Mouse (Mus musculus): ENCODE data around the gene Cutc. TPM values are rescaled to one million over a fixed set of nuclear protein-coding genes. Genes with fewer than 3 reads are reported as not detected.

Gene Cutc
- polyA plus RNA-seq, 1 experiment from 2014 or later = 24.8 TPM

- H3K9ac ChIP-seq = no peak overlapping the region
- H3K36me3 ChIP-seq = no peaks in the 10 kb centered on the region
- no peaks in the 10 kb centered on the region for H3K27me3 ChIP-seq (replicated peaks)
- H3K4me3 ChIP-seq (replicated peaks) = no peak overlapping the region
- H3K4me2 ChIP-seq (replicated peaks) = no peak overlapping the region
- WGBS = 24% methylated on average over 6 of the region's 6 CpGs
- no peaks in the 10 kb centered on the region for H3K9me3 ChIP-seq
- no peak for ATAC-seq
- H3K4me1 ChIP-seq (replicated peaks) = no peaks in the 10 kb centered on the region
- H3K27ac ChIP-seq = no peak overlapping the region
These were observed 7.7 kb downstream of the Cutc start for GRCm38 (mm10) chr19:43760504-43760903.

GRCm38 (mm10) chr19:43761543-43762256 is 8.9 kb downstream of the Cutc start:
- H3K9ac ChIP-seq = no peak overlapping the region
- peak; percentile 79 for ATAC-seq

GRCm38 (mm10) chr19:43762410-43762809 is 9.6 kb downstream of the Cutc start:
- Histone ChIP-seq H3K36me3 (no peaks in the 10 kb centered on the region), H3K4me1 (replicated peaks) (no peaks in the 10 kb centered on the region), H3K9ac (no peak overlapping the region), H3K9me3 (no peaks in the 10 kb centered on the region), H3K27ac (no peak overlapping the region), H3K4me3 (replicated peaks) (no peak overlapping the region), H3K4me2 (replicated peaks) (no peak overlapping the region), H3K27me3 (replicated peaks) (no peaks in the 10 kb centered on the region)
- WGBS = 81% methylated on average over 2 of the region's 2 CpGs
- ATAC-seq = no peak

More at GRCm38 (mm10) chr19:43761543-43762256, 8.9 kb downstream of the Cutc start:
- no peak overlapping the region for H3K4me3 ChIP-seq (replicated peaks)
- no peaks in the 10 kb centered on the region for H3K27me3 ChIP-seq (replicated peaks)
- H3K27ac ChIP-seq = 0 out of 2 replicates have a peak overlapping the region, but pooled peaks have one; percentile 14
- no peak overlapping the region for H3K4me2 ChIP-seq (replicated peaks)
- H3K4me1 ChIP-seq (replicated peaks) = no peaks in the 10 kb centered on the region
- no peaks in the 10 kb centered on the region for H3K36me3 ChIP-seq
- no peaks in the 10 kb centered on the region for H3K9me3 ChIP-seq

- no peaks in the 10 kb centered on the region for H3K36me3 ChIP-seq
- no peaks in the 10 kb centered on the region for H3K4me1 ChIP-seq (replicated peaks)
- H3K9ac ChIP-seq = no peak overlapping the region
- ATAC-seq = no peak
- no peak overlapping the region for H3K27ac ChIP-seq
- WGBS = 70% methylated on average over 5 of the region's 5 CpGs
- no peaks in the 10 kb centered on the region for H3K27me3 ChIP-seq (replicated peaks)
- no peak overlapping the region for H3K4me3 ChIP-seq (replicated peaks)
- H3K9me3 ChIP-seq = no peaks in the 10 kb centered on the region
- H3K4me2 ChIP-seq (replicated peaks) = no peak overlapping the region
These were observed 13.7 kb downstream of the Cutc start for GRCm38 (mm10) chr19:43766451-43766850.

- Histone ChIP-seq H3K4me3 (replicated peaks) (no peak overlapping the region), H3K36me3 (no peaks in the 10 kb centered on the region), H3K9me3 (no peaks in the 10 kb centered on the region), H3K4me2 (replicated peaks) (no peak overlapping the region), H3K27me3 (replicated peaks) (no peaks in the 10 kb centered on the region), H3K9ac (no peak overlapping the region), H3K4me1 (replicated peaks) (no peaks in the 10 kb centered on the region), H3K27ac (peak overlapping the region; percentile 58; the same call in 1 of the 2 replicates)
- 61% methylated on average over 9 of the region's 9 CpGs for WGBS
- peak; percentile 95 for ATAC-seq
These were observed 14.9 kb downstream of the Cutc start for GRCm38 (mm10) chr19:43767549-43768322.

GRCm38 (mm10) chr19:43769366-43769960 is 16.7 kb downstream of the Cutc start:
- no peak for ATAC-seq
- Histone ChIP-seq H3K4me3 (replicated peaks) (no peak overlapping the region), H3K27ac (no peak overlapping the region), H3K4me1 (replicated peaks) (0 out of 2 replicates have a peak, but pooled peaks cover 3% of the 10 kb centered on the region), H3K9ac (no peak overlapping the region), H3K36me3 (no peaks in the 10 kb centered on the region), H3K9me3 (no peaks in the 10 kb centered on the region), H3K27me3 (replicated peaks) (no peaks in the 10 kb centered on the region), H3K4me2 (replicated peaks) (no peak overlapping the region)
- 72% methylated on average over 5 of the region's 5 CpGs for WGBS

GRCm38 (mm10) chr19:43770584-43770983 is 17.8 kb downstream of the Cutc start:
- WGBS = 57% methylated on average over 4 of the region's 4 CpGs
- ATAC-seq = no peak

GRCm38 (mm10) chr19:43771499-43771969 is 18.7 kb downstream of the Cutc start:
- ATAC-seq = no peak
- no peaks in the 10 kb centered on the region for H3K36me3 ChIP-seq
- H3K9me3 ChIP-seq = no peaks in the 10 kb centered on the region
- 76% methylated on average over 5 of the region's 5 CpGs for WGBS
- no peak overlapping the region for H3K4me3 ChIP-seq (replicated peaks)
- H3K4me2 ChIP-seq (replicated peaks) = no peak overlapping the region
- H3K4me1 ChIP-seq (replicated peaks) = 0 out of 2 replicates have a peak, but pooled peaks cover 3% of the 10 kb centered on the region
- no peaks in the 10 kb centered on the region for H3K27me3 ChIP-seq (replicated peaks)
- no peak overlapping the region for H3K27ac ChIP-seq
- H3K9ac ChIP-seq = no peak overlapping the region

More at GRCm38 (mm10) chr19:43770584-43770983, 17.8 kb downstream of the Cutc start:
- Histone ChIP-seq H3K4me1 (replicated peaks) (0 out of 2 replicates have a peak, but pooled peaks cover 3% of the 10 kb centered on the region), H3K9me3 (no peaks in the 10 kb centered on the region), H3K27ac (no peak overlapping the region), H3K4me2 (replicated peaks) (no peak overlapping the region), H3K36me3 (no peaks in the 10 kb centered on the region), H3K4me3 (replicated peaks) (no peak overlapping the region), H3K27me3 (replicated peaks) (no peaks in the 10 kb centered on the region), H3K9ac (no peak overlapping the region)

- 61% methylated on average over 6 of the region's 6 CpGs for WGBS
- H3K4me1 ChIP-seq (replicated peaks) = 0 out of 2 replicates have a peak, but pooled peaks cover 3% of the 10 kb centered on the region
- H3K36me3 ChIP-seq = no peaks in the 10 kb centered on the region
These were observed 19.5 kb downstream of the Cutc start for GRCm38 (mm10) chr19:43772311-43772710.

GRCm38 (mm10) chr19:43775433-43775832 is 22.6 kb downstream of the Cutc start:
- Histone ChIP-seq H3K9ac (no peak overlapping the region), H3K27me3 (replicated peaks) (no peaks in the 10 kb centered on the region), H3K4me2 (replicated peaks) (no peak overlapping the region), H3K36me3 (no peaks in the 10 kb centered on the region), H3K4me3 (replicated peaks) (no peak overlapping the region), H3K4me1 (replicated peaks) (0 out of 2 replicates have a peak, but pooled peaks cover 3% of the 10 kb centered on the region), H3K27ac (peak overlapping the region; percentile 48; the same call in 1 of the 2 replicates), H3K9me3 (no peaks in the 10 kb centered on the region)
- 41% methylated on average over 10 of the region's 10 CpGs for WGBS
- peak; percentile 72 for ATAC-seq

More at GRCm38 (mm10) chr19:43772311-43772710, 19.5 kb downstream of the Cutc start:
- Histone ChIP-seq H3K27me3 (replicated peaks) (no peaks in the 10 kb centered on the region), H3K4me2 (replicated peaks) (no peak overlapping the region), H3K27ac (no peak overlapping the region), H3K9ac (no peak overlapping the region), H3K9me3 (no peaks in the 10 kb centered on the region), H3K4me3 (replicated peaks) (no peak overlapping the region)
- no peak for ATAC-seq

GRCm38 (mm10) chr19:43776561-43776960 is 23.8 kb downstream of the Cutc start:
- no peak overlapping the region for H3K4me2 ChIP-seq (replicated peaks)

GRCm38 (mm10) chr19:43777308-43777707 is 24.5 kb downstream of the Cutc start:
- H3K4me1 ChIP-seq (replicated peaks) = 0 out of 2 replicates have a peak, but pooled peaks cover 3% of the 10 kb centered on the region
- no peaks in the 10 kb centered on the region for H3K9me3 ChIP-seq
- H3K27me3 ChIP-seq (replicated peaks) = no peaks in the 10 kb centered on the region
- no peak overlapping the region for H3K4me3 ChIP-seq (replicated peaks)
- WGBS = 52% methylated on average over 2 of the region's 2 CpGs
- no peaks in the 10 kb centered on the region for H3K36me3 ChIP-seq
- no peak overlapping the region for H3K27ac ChIP-seq
- H3K4me2 ChIP-seq (replicated peaks) = no peak overlapping the region
- no peak overlapping the region for H3K9ac ChIP-seq
- ATAC-seq = no peak; the same call in 1 of the 2 replicates

More at GRCm38 (mm10) chr19:43776561-43776960, 23.8 kb downstream of the Cutc start:
- Histone ChIP-seq H3K9me3 (no peaks in the 10 kb centered on the region), H3K4me1 (replicated peaks) (0 out of 2 replicates have a peak, but pooled peaks cover 3% of the 10 kb centered on the region), H3K9ac (no peak overlapping the region), H3K27me3 (replicated peaks) (no peaks in the 10 kb centered on the region), H3K27ac (no peak overlapping the region), H3K4me3 (replicated peaks) (no peak overlapping the region), H3K36me3 (no peaks in the 10 kb centered on the region)
- ATAC-seq = no peak
- WGBS = 59% methylated on average over 4 of the region's 4 CpGs
